Mouse (Mus musculus): ENCODE data around the gene Emp1. TPM values are rescaled to one million over a fixed set of nuclear protein-coding genes. Genes with fewer than 3 reads are reported as not detected.

Gene Emp1
- total RNA-seq, 2 experiments from 2014 or later: 0.66 to 2.0 TPM

DNA sequence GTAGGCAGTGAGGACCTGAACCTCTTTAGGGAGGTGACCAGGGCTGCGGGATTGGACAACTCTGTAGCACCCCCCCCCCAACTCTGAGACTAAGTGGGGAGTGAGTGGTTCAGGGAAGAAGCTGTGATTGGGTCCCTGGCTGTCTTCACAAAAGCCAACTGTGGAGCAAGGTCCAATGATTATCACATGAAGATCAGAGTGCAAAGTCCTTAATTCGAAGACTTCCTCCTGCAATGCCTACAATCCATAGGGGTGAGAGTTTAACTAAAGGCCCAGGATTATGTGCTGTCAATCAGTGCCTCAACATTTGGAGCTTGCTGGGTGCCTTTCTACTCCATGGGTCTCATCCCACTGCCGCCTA, 267 bp upstream of the Emp1 start:
- ATAC-seq (replicated peaks; ENCODE audit: low FRiP score, low TSS enrichment, poor library complexity, severe bottlenecking): no peak

DNA sequence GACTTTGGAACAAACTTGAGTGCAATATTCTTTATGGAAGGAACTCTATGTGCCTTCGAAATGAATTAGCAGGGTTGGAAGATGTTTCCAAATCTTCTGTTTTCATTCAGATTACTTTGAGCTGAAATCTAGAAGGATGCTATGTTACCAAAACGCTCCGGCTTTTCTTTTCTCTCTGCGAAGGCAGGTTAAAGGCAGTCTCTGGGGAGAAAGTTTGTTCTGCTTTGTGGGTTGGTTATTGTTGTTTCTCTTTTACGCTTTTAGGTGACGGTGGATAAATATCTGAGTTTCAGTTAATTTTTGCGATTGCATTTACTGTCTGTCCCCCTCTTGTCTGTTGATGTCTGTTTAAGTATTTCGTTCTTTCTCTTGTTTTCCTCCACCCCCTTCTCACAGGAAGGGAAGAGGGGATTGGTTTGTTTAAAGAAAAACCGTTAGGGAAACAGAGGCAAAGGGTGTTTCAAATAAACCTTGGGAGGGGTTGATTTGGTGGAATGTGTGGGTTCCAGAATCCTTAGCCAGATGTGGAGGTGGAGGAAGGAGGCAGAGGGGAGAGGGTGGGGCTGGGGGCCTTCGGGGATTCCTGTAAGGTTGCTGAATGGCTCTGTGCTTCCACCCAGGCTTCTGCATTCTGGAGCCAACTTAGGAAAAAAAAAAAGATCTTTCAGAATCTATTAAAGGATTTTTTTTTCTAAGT, 1.1 kb downstream of the Emp1 start:
- ATAC-seq (replicated peaks; ENCODE audit: low FRiP score, low TSS enrichment, poor library complexity, severe bottlenecking): no peak

DNA sequence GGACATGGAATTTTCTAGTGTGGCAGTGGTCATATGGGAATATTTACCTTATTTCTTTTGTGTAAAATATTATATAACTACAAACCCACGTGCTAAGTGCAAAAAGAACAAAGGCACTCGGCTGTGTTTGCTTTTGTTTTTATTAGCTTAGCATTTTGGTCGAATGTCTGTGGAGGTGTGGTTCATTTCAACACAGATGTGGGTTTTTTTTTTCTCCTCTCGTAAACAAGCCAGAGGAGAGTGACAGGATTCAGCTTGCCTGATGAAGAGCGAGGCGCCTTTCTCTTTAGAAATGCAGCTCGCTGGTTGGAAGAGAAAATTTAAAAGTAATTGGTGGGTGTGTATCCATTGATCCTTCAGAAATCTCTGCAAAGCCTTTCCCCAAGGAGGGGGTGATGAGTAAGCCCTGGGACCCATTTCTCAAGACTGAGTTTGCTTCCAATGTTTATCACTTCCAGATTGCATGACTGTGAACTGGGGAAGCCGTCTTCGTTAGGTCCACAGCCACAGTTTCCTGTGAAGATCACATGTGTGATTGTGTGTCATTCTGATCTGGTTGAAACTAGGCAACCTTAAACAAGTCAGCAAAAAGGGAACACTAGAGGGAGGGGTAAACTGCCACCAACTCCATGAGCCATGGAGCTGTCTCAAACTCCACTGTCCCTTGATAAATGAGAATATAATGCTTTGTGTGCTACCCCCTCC, 1.8 kb downstream of the Emp1 start:
- 0 out of 2 replicates have a peak, but pooled peaks have one; percentile 48 for ATAC-seq (replicated peaks; ENCODE audit: low FRiP score, low TSS enrichment, poor library complexity, severe bottlenecking)

DNA sequence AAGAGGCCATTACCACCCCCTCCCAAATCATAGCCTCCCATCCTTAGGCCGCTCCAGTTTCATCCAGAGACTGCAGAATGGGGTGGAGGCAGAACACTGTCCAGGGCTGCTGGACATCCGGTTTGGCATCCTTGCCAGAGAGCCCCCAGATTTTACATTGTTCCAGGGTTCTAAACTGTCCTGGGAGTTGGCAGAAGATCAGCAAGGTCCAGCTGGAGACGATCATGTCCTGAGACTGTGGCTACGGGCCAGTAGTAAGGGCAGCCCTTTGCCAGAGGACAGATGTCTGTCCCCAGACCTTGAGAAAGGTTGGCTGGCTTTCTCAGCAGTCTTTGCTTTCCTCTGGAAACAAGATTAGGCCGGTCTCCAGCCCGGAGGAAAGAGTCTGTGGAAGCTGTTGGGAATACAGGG, 2.6 kb downstream of the Emp1 start:
- ATAC-seq (replicated peaks; ENCODE audit: low FRiP score, low TSS enrichment, poor library complexity, severe bottlenecking): no peak

DNA sequence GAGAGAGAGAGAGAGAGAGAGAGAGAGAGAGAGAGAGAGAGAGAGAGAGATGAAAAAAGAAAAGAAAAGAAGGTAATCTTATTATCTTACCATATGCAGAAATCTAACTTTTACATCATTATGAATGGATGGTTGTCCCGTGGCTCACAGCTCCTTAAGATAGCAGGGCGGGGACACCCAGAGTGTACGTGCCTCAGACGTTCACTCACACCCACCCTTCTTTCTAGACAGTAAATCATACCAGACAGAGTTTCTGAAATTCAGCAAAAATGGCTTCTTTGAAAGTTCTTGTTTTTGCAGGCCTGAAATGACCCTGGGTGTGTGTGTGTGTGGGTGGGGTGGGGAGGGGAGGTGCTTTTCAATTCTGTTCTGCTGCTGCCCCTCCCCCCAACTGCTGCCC, 3.3 kb downstream of the Emp1 start:
- ATAC-seq (replicated peaks; ENCODE audit: low FRiP score, low TSS enrichment, poor library complexity, severe bottlenecking): no peak

DNA sequence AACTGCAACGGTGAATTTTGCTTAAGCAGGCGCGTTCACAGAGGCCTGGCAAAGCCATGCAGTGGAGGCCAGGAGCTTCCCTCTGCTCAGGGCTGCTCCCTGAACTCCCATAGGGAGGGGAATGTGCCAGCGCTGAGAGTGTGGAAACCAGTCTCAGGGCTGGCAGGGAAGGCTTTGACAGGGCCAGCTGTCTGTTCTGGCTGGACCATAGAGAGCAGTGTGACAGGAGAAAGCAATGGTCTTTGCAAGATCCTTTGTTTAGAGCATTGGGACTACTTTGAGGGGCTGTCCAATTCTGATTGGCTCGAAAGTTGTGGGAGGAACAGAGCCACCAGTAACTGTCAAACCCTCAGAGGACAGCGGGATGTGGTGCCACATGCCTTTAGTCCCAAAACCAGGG, 5.9 kb downstream of the Emp1 start:
- ATAC-seq (replicated peaks; ENCODE audit: low FRiP score, low TSS enrichment, poor library complexity, severe bottlenecking): no peak

DNA sequence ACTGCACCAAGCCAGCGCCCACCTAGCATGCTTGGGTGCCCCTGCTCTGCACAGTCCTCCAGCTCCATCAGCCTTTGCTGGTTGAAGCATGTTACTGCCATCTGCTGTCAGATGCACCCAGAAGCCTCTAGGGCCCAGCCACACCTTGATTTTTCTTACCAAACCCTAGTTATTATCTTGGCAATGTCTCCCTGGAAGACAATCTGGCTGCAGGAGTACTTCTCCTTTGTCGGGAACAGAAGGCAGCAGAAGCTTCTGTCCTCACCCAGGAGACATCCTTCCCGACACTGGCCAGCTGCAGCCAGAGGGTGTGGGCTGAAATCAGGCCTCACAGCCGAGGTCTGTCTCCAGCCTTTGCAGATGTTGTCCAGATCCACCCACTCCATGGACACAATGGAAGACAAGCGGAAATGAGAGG, 7.2 kb downstream of the Emp1 start:
- peak; percentile 60; the same call in 1 of the 2 replicates for ATAC-seq (replicated peaks; ENCODE audit: low FRiP score, low TSS enrichment, poor library complexity, severe bottlenecking)

DNA sequence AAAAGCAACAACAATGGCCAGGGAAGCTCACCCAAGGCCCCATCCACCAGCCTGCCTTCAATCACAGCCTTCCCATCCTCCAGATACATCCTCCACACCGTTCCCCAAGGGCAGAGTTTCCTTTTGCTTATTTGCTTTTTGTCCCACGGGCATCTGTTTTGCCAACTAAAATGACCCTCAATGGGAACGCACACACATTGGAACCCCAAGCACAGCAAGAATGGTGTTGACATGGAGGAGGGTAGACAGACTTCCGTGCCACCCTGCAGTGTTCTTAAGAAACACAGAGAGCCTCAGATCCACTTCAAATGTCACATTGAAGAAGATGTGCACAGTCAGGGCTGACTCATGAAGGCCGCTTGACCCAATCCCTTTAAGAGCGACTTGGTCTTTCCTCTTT, 8.6 kb downstream of the Emp1 start:
- no peak for ATAC-seq (replicated peaks; ENCODE audit: low FRiP score, low TSS enrichment, poor library complexity, severe bottlenecking)

DNA sequence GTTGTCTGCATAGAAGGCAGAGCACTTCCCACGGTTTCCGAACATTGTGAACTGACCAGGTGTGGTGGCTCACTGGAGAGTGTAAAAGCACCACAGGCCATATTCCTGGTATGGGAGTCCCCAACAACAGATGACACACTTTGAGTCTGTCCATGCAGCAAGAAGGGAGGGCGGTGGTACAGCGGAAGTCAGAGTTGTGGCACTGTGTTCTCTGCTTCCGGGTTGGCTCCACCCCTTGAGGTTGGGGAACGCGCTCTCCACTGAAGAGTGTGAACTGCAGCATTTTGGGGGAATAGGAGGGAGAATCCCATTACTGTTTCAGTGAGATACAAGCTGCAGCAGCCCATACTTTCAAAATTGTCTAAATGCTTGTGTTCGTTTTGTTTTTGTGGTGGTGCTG, 11.0 kb downstream of the Emp1 start:
- no peak for ATAC-seq (replicated peaks; ENCODE audit: low FRiP score, low TSS enrichment, poor library complexity, severe bottlenecking)

DNA sequence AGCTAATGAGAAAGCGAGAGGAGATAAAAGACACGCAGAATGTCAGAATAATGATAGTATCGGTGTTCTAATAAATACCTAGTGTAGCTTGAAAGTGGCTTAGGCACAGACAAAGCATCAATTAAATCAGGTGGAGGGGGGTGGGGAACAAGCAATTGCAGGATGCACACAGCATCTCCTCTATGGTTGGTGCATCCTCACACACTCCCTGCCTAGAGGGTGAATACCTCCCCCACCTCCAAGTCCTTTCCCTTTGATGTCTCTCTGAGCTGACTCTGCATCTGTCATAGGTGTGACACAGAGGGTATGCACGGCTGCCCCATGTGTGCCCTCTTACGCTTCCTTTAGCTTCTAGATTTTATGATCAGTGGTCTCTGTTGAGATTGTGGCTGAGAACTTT, 13.5 kb downstream of the Emp1 start:
- ATAC-seq (replicated peaks; ENCODE audit: low FRiP score, low TSS enrichment, poor library complexity, severe bottlenecking): no peak

DNA sequence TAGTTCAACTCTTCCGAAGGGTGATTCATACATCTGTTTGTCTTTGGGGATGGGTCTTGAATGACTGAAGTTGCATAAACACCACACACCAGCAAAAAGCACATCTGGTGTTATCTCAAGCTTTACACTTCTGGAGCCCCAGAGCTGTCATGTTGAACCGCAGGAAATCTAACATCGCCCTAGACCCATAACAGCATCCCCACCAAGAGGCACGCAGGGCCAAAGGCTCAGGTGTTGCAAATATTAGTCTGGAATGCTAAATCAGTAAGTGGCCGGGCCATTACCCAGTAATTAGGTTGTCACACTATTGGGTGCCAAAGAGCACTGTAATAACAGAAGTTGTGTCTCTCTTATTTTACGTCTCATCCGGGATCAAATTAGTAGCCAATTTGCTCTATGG, 13.9 kb downstream of the Emp1 start:
- ATAC-seq (replicated peaks; ENCODE audit: low FRiP score, low TSS enrichment, poor library complexity, severe bottlenecking): no peak

DNA sequence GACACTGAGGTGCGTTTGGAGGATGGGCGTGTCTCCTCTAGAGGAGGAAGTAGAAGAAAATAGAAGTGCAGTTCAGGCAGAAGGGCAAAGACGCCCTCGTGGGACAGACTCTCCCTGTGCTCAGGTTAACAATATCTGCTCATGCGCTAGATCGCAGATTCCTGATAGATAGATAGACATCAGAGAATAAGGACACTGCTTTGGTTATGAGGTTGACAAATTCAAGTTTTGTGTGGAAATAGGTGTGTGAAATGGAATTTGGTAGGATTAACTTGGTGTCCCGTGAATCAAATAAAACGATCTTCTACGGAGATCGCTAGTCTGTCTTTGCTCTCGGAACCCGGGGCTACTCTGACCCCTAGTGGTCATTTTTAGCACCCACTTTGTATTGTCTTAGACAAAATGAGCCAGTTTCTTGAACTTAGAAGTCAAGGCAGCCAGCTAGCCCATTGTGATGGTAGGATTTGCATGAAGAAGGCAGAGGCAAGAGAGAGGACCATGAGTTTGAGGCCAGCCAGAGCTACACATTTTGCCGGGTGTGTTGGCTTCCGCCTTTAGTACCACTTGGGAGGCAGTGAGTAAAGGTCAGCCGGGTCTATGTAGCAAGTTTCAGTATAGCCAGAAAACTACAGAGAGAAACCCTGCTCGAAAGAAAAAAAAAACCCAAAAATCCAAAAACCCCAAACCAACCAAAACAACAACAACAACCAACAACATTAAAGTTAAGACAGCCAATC, 15.4 kb downstream of the Emp1 start:
- ATAC-seq (replicated peaks; ENCODE audit: low FRiP score, low TSS enrichment, poor library complexity, severe bottlenecking): peak; percentile 79

DNA sequence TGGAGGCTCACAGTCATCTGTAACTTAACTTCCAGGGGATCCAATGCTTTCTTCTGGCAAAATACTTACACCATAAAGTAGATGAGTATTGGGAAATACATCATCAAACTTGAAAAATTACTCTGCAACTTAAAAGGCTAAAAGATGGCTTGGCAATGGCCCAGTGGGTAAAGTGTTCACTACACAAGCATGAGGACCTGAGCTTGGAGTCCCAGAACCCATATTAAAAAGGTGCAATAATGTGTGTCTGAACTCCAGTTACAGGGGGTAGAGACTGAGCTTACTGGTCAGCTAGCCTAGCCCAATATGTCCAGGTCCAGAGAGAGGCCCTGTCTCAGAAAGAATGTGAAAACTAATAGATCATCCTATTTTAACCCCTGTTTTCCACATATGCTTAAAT, 21.6 kb downstream of the Emp1 start:
- no peak for ATAC-seq (replicated peaks; ENCODE audit: low FRiP score, low TSS enrichment, poor library complexity, severe bottlenecking)

DNA sequence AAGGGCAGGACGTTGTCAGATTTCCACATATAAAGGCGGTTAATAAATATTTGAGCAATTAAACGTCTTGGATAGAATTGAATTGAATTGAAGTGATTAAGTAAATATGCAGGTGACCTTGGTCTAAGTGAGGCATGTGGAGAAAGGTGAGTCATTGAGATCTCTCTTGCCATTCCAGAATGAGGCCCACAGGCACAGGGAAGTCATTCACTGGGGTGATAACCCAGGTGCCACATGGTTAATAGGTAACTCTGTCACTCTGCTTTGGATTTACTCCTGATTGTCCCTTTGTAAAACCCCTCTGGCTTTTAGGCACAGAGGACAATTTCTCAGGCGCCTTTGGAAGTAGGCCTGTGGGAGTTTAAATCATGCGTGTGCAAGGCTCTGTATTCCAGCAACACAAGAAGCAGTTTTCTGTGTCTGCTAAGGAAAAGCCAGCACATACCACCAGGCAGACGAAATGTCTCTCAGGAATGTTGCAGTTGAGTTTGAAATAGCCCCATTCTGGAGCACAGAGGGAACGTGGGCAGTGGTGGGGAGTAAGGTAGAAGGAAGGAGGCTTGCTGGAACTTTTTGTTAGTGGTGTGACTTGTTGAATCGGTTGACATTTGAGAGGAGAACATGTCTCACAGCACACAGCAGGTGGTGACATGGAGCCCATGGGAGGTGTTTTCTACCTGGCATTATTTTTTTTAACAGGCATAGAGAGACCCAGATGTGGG, 23.6 kb downstream of the Emp1 start:
- ATAC-seq (replicated peaks; ENCODE audit: low FRiP score, low TSS enrichment, poor library complexity, severe bottlenecking): no peak

DNA sequence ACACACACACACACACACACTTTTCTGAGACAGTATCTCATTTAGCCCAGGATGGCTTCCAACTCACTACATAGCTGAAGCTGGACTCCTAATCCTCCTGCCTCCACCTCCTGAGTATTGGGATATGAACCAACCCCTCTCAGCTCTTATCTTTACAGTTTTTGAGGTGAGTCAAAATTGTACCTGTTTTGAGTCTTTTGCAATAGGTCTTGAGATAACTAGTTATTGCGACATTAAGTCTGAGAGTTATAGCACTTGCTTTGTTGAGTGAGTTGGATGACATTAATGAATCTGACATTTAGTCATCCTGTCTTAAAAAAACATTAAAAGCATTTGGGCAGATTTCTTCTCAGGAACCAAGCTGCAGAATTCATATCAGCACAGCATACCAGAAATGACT, 25.3 kb downstream of the Emp1 start:
- no peak for ATAC-seq (replicated peaks; ENCODE audit: low FRiP score, low TSS enrichment, poor library complexity, severe bottlenecking)

DNA sequence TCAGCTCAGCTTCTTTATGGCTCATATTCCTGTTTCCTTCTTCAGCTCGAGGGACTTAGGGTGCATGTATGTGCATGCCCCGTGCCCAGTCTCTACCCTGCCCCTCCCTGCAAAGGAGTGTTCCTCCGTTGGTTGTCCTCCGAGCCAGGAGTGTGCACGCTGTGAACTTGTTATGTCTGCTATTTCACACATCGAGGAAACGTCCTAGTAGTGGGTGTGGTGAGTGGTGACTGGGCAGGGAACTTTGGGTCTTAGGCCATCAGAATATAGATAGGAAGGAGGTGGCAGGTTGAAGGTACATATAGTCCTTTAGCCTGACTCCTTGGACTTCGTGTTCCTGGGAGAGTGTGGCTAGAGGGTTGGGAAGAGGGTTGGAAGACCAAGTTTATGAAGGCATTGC, 26.4 kb downstream of the Emp1 start:
- ATAC-seq (replicated peaks; ENCODE audit: low FRiP score, low TSS enrichment, poor library complexity, severe bottlenecking): no peak

DNA sequence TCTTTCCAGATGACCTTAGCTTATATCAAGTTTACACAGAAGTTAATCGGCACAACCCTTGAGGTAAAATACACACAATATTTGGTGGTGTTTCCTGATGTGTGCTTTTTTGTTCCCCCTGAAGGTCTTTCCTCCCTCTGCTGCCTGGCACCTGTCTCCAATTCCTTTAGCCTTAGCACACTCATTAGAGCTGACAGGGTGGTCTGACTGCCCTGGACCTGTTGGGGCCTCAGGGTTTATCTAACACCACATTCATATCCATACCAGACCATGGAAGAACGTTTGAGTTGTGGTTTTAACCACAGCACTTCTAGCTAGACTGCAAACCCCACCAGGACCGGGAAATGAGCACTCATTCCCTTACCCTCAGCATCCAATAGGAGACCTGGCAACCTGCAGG, 28.1 kb downstream of the Emp1 start:
- peak; percentile 36 for ATAC-seq (replicated peaks; ENCODE audit: low FRiP score, low TSS enrichment, poor library complexity, severe bottlenecking)

DNA sequence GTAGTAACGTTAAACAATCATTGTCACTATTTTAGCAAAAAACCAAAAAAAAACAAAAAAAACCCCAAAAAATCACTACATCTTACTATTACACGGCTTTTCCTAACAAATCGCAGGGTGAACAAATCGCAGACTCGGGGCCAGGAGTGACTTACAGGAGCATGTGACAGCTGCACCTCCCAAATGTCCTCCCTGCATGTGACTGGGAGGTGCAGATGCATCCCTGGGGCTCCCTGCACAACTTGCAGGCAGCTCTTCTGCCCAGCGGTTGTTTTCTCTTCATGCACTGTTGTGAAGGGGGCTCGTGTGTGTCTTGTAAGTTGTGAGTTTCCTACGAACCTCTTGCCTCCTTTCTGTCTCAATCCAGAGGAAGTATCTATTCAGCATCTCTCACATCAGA, 33.0 kb downstream of the Emp1 start:
- ATAC-seq (replicated peaks; ENCODE audit: low FRiP score, low TSS enrichment, poor library complexity, severe bottlenecking): no peak

DNA sequence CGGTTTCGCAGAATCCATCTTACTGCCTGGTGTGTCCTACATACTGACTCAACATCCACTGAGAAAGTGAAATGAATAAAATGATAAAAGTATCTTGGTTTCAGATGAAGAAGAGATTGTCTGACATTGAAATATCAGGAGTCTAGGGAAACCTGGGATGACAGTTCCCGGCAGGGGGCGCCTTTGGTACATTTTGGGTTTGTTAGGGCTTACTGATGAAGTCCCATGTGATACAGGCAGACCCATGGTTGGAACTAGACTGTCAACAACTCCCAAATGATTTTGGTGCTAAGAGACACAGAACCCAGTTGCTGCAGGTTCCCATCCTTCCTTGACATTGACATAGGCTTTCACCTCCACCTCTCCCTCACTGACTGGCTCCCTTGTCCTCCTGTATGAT, 34.7 kb downstream of the Emp1 start:
- ATAC-seq (replicated peaks; ENCODE audit: low FRiP score, low TSS enrichment, poor library complexity, severe bottlenecking): peak; percentile 56; the same call in 1 of the 2 replicates

DNA sequence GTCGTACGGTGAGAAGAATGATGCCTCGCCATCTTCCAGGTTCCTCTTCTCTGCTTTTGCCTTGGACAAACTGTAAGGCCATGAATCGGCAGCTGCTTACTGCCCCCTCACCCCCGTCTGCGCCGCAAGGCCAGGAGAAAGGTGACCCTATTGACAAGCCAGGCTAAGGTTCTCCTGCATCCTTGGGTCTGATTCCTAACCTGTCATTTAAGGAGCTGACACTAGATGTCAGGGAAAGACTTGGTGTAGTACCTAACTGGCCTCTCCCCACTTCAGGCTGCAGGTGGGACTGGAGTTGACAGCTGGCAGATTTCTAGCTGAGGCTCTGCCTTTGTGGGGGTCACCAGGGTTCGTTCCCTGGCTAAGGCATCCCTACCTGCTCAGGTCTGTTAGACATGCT, 35.4 kb downstream of the Emp1 start:
- no peak for ATAC-seq (replicated peaks; ENCODE audit: low FRiP score, low TSS enrichment, poor library complexity, severe bottlenecking)

Measured in megakaryocyte-erythroid progenitor cell, adult 5-6 weeks (primary cell).